Mouse (Mus musculus) kidney, adult 2 months (tissue): ENCODE data around the gene Col5a3.

Experiments used
- CTCF ChIP-seq: fragments of 200-500 bp; conservative IDR thresholded peaks from 2 replicates; pipeline ENCODE4 v1.5.1; 2011; ENCODE audit warnings: low read depth, mild to moderate bottlenecking, control low read depth, low read length, moderate library complexity, mixed read lengths; ENCODE audit not compliant: insufficient read depth, insufficient read length
- POLR2A ChIP-seq: fragments of 200-500 bp; IDR thresholded peaks from one replicate; pipeline ENCODE4 v1.6.1; 2011; ENCODE audit warnings: low read depth, low read length, control low read depth

GRCm38 (mm10) chr9:20810271-20810670 is 4.6 kb downstream of the Col5a3 start:
- TF ChIP-seq CTCF (no peak), POLR2A (no peak)
